Mouse (Mus musculus) liver, adult (tissue): Measurements from ENCODE around the gene Colgalt2.
A peak's percentile ranks its signal among the peaks of the same experiment; 100 is the strongest.

Experiments used
- GATA4 ChIP-seq: IDR thresholded peaks from 2 replicates; pipeline ENCODE4 v1.6.1; 2014; ENCODE audit warnings: mild to moderate bottlenecking, low read length; ENCODE audit not compliant: insufficient replicate concordance

The Colgalt2 gene

DNA sequence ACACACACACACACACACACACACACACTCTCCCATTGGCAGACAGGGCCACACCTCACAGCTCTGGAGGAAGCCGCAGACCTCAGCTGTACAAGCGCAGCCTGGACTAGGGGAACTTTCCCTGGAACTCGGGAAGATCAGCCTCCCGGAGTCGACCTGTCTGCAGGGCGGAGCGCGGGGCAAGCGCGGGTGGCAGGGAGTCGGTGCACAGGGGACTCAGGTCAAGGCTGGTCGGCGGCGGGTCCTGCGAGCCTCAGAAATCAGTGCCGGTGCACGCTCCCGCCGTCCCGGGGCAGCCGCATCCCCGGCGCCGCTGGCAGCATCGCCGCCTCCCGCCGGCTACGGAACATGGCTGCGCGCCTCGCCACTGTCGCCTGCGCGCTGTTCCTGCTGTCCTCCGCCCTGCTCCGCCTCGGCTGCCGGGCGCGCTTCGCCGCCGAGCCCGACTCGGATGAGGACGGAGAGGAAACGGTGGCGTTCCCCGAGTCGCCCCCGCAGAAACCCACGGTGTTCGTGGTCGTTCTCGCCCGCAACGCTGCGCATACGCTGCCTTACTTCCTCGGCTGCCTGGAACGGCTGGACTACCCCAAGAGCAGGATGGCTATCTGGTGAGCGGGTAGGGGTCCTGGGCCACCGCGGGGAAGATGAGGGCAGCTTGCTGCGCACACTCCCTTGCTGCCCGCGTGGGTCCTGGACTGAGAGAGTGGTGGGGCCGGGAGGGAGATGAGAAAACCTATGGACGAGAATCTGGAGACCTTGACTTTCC is at the start of gene Colgalt2:
Colgalt2 (plus strand) TSS at position 41 of the 766 bp plus-strand sequence.
- TF ChIP-seq GATA4 = no peak

DNA sequence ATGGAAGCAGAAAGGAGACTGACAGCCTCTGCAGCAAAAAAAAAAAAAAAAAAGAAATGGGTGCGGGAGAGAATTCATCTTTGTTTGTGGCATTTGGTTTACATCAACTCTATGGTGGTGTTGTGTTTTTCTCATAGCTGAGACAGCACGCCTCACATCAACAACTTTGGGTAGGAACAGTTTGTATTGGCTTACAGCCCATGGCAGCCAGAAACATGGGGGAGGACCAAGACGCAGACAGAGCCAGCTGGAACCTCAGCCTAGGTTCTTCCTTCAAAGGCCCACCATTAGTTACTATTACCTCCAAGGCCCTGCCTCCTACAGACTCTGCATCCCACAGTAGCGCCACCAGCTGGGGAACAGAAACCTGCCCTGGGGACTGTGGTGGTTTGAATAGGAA is 42.9 kb upstream of the Colgalt2 start:
- TF ChIP-seq GATA4 = no peak

DNA sequence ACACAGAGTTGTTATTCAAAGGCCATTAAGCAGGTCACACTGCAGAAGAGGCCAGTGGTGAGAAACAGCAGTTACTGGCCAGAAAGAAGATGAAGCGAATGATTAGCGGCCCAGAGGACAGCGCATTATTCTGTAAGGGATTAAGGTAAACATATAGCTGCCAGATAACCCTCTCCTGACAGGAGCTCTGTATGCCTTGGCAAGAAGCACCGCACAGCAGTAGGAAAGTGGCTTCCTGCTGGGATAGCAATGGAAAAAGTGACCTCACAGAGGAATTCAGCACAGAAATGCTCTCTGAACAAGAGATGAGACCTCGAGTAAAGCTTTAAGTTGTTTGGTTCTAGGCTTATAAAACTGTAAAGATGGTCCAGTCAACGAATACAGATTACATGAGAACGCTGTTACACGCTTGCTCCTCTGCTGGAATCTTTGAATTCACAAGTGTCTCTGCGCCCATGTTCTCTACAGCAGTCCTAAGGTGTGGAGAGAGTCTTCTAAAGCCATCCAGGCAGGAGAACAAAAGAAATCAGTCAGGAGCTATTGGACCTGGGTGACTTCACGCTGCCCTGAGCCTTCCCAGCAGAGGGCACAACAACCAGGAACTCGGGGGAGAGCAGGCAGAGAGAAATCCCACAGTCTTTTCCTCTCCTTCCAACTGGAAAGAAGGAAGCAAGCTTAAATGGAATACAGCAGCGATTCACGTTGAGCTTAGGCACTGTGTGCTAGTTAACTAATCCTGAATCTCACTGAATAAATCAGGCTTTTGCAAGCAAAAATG is 31.1 kb upstream of the Colgalt2 start:
- no peak for TF ChIP-seq GATA4

DNA sequence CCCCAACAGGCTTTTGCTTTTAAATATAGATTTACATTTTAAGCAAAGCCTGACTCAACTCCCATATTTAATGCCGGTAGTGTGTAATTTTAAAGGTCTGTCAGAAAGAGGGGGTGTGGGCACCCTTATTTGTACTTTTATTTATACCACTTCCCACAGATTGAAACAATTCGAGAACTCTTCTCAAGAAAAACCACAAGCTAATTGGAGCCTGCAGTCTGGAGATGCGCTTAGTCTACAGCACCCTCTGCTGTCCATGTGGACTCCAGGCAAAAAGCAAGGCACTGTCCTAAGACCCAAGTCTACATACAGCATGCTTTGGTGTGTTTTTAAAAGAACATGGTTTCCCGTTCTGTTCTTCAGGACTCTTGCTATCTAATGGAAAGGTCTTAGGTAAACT is 30.5 kb upstream of the Colgalt2 start:
- TF ChIP-seq GATA4 = no peak

DNA sequence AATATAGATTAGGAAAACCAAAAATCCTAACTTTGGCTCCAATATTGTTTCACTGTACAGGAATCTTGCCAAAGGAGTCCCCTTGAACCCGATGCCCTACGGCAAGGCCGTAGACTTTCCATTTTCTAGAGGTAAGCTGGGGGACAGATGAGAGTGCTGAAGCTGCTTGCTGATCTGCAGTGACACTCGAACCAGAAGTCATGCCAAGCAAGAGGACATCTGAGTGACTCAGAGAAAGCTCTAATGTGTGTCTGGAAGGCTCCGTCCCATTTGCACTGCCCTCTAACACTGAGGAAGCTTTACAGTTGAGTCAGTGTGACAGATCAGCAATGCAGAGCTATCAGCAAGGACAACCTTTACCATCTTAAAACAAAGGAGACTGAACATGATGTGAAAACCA is 21.3 kb upstream of the Colgalt2 start:
- no peak for TF ChIP-seq GATA4

DNA sequence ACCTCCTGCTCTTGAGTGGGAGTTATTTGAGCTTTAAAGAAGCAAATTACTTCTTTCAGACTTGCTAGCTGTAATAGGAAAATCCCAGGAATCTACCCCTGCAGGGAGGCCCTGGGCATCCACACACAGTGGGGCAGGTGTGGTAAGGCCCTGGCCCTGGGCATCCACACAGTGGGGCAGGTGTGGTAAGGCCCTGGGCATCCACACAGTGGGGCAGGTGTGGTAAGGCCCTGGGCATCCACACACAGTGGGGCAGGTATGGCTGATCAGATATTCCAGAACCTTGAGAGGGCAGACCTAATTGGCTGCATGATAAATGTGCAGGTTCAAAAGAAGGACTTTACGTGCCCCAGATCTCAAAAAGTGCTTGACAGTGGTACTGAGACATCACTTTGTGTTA is 15.0 kb upstream of the Colgalt2 start:
- TF ChIP-seq GATA4 = no peak

DNA sequence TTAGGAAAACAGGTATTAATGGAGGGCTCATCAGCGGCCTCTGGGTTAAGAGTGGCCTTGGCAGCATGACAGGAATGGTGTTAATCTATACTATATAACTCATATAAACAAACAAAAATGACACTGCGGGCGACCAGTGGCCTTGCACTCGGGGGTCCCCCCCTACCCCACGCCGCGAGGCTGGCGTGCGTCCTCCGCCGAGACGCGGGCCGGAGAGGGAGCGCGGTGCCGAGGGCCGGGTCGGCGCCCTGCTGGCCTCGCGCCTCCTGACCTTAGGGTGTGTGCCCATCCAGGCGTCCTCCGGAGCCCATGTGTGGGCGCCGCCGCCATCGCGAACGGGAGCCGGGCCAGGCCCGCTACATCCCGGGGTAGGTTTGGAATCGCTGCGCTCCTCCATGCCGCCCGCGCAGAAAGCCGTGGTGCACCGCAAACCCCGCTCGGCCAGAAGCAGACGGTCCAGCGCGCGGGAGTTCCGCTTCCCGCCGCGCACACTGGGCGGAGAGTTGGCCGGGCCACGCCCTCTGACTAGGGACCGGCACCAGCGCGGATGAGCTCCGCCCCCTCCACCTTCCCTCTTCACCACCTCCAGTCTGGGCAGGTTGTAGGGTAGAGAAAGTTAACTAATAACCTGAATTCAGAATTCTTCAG is 13.3 kb upstream of the Colgalt2 start, which contains the start of gene Tsen15:
Tsen15 (minus strand) TSS at position 501 of the 648 bp plus-strand sequence.
- TF ChIP-seq GATA4 = peak; percentile 25; the same call in 1 of the 2 replicates

DNA sequence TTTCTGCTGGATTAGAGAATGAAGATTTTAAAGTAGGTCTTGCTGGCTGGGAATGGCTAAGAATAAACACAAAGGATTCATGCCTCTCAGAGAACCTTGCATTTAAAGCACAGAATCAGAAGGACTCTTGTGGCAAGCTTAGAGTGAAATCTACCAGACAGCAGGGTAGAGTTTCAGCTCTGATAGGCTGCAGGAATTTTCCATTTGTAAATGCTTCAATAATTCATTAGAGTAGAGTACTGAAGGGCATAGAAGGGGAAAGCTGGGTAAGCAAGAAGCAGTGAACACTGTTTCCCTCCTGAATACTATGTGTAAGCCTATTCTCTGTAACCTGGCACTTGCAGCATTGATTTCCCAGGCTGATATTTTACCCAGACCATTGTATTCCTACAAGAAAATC is 10.4 kb upstream of the Colgalt2 start:
- TF ChIP-seq GATA4 = no peak

DNA sequence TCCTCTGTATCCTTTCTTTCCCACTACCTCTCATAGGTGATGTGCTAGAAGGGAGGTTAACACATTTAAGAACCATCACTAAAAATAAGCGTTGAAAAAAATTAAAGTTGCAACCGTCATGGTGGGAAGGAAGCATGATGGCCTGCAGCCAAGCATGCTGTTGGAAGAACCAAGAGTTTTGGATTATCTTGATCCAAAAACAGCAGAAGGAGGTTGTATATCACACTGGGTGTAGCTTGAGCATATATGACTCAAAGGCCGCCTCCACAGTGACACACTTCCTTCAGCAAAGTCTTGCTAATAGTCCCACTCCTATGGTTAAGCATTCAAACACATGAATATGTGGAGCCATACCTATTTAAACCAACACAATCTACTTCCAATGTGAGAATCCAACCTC is 5.5 kb upstream of the Colgalt2 start:
- TF ChIP-seq GATA4 = no peak

DNA sequence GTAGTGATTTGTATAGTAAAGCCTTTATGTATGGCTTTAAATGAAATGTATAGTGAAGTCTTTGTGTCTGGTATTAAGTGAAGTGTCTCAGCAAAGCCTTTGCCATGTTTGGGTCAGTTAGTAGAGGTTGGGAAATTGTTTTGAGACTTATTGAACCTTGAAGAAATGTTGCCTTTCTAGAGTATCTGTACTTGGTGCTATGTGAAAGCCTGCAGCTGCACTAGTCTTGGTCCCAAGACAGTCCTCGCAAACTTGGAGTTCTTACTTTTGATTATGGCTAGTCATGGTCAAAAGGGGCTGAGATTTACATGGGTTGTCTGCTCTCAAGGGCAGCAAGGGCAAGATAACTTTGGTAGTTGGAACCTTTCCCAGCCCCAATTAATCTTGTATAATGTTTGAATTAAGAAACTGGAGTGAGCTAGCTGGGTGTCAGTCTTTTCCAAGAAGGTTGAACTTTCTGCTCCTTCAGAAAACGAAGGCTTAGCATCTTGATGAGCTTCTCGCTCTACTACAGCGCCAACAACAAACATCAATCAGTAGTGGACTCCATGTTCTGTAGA is 4.6 kb upstream of the Colgalt2 start:
- no peak for TF ChIP-seq GATA4

DNA sequence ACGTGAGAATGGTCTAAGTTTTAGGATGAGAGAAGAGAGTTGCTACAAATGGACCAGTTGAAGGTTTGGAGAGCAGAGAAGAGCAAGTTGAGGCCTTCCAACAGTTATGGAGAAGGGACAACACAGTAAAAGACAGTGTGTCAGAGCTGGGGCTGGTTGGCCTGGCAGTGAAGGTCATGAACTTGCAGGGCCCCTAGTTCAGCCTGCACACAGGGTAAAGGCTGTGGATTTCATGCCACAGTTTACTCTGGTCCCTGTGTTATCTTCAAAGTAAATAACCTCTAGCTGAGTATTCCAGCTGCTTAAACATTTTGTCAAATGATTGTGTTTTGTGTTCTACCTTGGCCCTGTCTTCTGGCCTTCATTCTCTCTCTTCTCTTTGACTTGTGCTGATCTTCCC is 922 bp upstream of the Colgalt2 start:
- TF ChIP-seq GATA4 = peak; percentile 78

DNA sequence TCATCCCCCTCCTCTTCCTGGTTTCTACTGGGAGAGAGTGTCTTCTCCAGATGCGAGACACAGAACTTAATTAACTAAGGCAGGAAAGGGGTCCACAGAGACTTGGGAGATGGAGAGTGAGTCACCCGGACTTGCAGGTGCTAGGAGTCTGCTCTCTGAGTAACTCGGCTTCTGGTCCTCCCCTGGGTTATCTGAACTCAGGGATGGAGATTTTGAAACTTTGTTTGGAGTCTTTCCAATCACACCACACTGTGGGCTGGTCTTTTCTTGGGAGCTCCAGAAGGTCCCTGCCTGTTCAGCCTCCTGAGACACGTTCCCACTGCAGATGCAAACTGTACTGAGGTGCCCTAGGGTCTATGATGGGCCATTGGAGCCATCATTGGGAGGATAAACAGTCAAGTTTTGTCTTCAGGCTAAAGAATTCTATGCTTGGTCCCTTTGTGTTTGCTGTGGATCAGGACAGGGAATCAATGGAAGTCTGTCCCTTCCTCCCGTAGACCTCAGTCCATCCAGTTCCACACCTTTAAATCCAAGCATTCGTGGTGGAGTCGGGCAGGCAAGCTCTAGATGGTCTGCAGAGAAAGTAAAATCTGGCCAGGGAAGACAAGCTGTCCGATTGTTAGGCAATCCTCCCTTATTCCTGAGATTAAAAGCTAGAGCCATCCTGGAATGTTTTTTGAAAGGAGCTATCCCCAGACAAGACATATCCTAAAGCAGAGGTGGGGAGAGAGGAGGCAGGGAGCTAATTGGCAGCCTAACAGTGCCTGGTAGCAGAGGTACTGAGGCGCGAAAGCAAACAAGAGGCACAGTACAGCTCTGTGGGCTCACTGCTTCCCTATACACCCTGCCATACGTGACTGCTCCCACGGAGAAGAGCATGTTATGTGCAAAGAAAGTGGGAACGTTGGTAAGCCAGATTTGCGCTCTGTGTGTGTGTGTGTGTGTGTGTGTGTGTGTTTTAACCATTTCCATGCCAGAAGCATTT is 1.2 kb downstream of the Colgalt2 start:
- TF ChIP-seq GATA4 = no peak

DNA sequence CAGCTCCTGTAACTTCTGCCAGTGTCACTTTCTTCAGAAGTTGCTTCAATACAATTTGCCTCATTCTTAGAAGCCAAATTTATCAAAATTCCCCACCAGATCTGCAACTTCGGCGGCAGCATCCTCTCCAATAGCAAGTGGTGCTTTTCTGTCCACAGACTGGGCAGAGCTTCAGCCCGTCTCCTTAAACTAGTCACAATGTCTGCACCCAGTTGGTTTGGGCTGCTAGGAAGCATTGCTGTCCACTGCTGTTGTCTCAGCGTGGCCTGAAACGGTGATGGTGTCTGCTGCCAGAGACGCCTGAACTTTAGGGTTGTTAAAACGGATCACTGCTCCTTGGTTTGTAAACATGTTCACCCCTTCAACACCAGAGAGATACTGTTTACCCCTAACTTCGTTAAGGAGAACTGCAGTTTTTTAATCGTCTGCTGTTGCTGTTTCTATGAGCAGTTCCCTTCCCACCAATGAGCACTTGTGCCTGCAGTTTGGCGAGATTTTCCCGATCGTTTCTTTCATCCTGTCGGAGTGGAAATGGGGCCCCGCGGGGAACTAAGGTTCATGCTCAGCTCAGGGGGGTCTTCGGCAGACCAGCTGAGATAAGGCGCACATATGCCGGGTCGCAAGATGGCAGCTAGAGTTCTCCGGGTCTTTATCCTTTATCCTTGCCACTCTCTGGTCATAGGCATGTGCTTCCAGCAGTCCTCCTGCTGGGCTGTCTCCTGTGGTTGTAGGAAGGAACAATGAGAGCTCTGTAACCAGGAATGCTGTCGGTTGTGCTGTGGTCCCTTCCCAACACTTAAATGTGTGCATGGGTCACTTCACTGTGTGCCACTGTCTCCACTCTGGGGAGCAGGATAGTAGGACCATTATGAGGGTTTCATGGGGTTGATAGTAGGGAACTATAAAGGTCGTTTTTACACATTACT is 7.7 kb downstream of the Colgalt2 start:
- no peak for TF ChIP-seq GATA4
